In genomic region chr14:105883215-105883614, GRCm38 (mm10) we compare ENCODE assay signal across 31 mouse cellular contexts.
"Had no signal": no experiment of that assay in that cellular context is flagged by ENCODE, and none has a peak within 500 bp of the region (broad histone marks: within the 10 kb centered on the region; RNA-seq: fewer than 3 reads in every experiment).

No protein-coding gene starts in this region.

- H3K9ac ChIP-seq: limb, embryonic 12.5 days; limb, embryonic 13.5 days; limb, embryonic 15.5 days; liver, embryonic 12.5 days; liver, embryonic 13.5 days; liver, embryonic 14.5 days; liver, embryonic 15.5 days; liver, postnatal 0 days; lung, embryonic 14.5 days; lung, embryonic 15.5 days; midbrain, embryonic 12.5 days; midbrain, embryonic 13.5 days; midbrain, embryonic 15.5 days; neural tube, embryonic 12.5 days had no signal

- H3K4me2 ChIP-seq: limb, embryonic 12.5 days; limb, embryonic 13.5 days; limb, embryonic 15.5 days; liver, embryonic 11.5 days; liver, embryonic 12.5 days; liver, embryonic 13.5 days; liver, embryonic 15.5 days; lung, embryonic 14.5 days; lung, embryonic 15.5 days; midbrain, embryonic 11.5 days; midbrain, embryonic 12.5 days; midbrain, embryonic 13.5 days; midbrain, embryonic 15.5 days; neural tube, embryonic 12.5 days had no signal

- H3K4me3 ChIP-seq: left cerebral cortex, adult 2 months; limb, embryonic 12.5 days; limb, embryonic 13.5 days; limb, embryonic 15.5 days; liver, embryonic 12.5 days; liver, embryonic 13.5 days; liver, embryonic 15.5 days; lung, embryonic 15.5 days; megakaryocyte, embryonic 14.5 days; midbrain, embryonic 10.5 days; midbrain, embryonic 12.5 days; midbrain, embryonic 13.5 days; midbrain, embryonic 15.5 days; neural tube, embryonic 12.5 days had no signal

- ATAC-seq: liver, embryonic 12.5 days; liver, postnatal 0 days; lung, postnatal 0 days; midbrain, embryonic 13.5 days; midbrain, embryonic 15.5 days; midbrain, embryonic 16.5 days had no signal

- H3K36me3 ChIP-seq: limb, embryonic 12.5 days; limb, embryonic 13.5 days; limb, embryonic 15.5 days; liver, embryonic 12.5 days; liver, embryonic 13.5 days; liver, embryonic 15.5 days; lung, embryonic 15.5 days; midbrain, embryonic 10.5 days; midbrain, embryonic 12.5 days; midbrain, embryonic 13.5 days; midbrain, embryonic 15.5 days; neural tube, embryonic 12.5 days had no signal

- H3K4me1 ChIP-seq: limb, embryonic 15.5 days; liver, embryonic 12.5 days; liver, embryonic 13.5 days; liver, embryonic 15.5 days; lung, embryonic 15.5 days; midbrain, embryonic 10.5 days; midbrain, embryonic 12.5 days; midbrain, embryonic 13.5 days; midbrain, embryonic 15.5 days; neural tube, embryonic 12.5 days had no signal

- H3K9me3 ChIP-seq: limb, embryonic 12.5 days; limb, embryonic 13.5 days; limb, embryonic 15.5 days; liver, embryonic 12.5 days; liver, embryonic 13.5 days; liver, embryonic 15.5 days; lung, embryonic 15.5 days; megakaryocyte, embryonic 14.5 days; midbrain, embryonic 10.5 days; midbrain, embryonic 12.5 days; midbrain, embryonic 13.5 days; midbrain, embryonic 15.5 days; neural tube, embryonic 12.5 days had no signal

- H3K27ac ChIP-seq: left cerebral cortex, adult 2 months; limb, embryonic 12.5 days; limb, embryonic 13.5 days; limb, embryonic 15.5 days; liver, embryonic 12.5 days; liver, embryonic 13.5 days; liver, embryonic 14.5 days; liver, embryonic 15.5 days; lung, embryonic 15.5 days; macrophage; midbrain, embryonic 10.5 days; midbrain, embryonic 12.5 days; midbrain, embryonic 13.5 days; midbrain, embryonic 15.5 days; neural tube, embryonic 12.5 days had no signal

- H3K27me3 ChIP-seq: limb, embryonic 12.5 days; limb, embryonic 13.5 days; limb, embryonic 15.5 days; liver, embryonic 12.5 days; liver, embryonic 13.5 days; liver, embryonic 15.5 days; lung, embryonic 15.5 days; megakaryocyte, embryonic 14.5 days; midbrain, embryonic 12.5 days; midbrain, embryonic 13.5 days; midbrain, embryonic 15.5 days; neural tube, embryonic 12.5 days had no signal

- DNase-seq: left cerebral cortex, postnatal 4 days; liver; liver, embryonic 13.5 days; liver, postnatal 0 days; lung, adult 18-20 months; lung, adult 2 months; lung, embryonic 14.5 days; lung, postnatal 10 days; lung, postnatal 14 days; lung, postnatal 36 days; lung, postnatal 4 days; midbrain, embryonic 14.5 days had no signal
